Mouse (Mus musculus) embryonic fibroblast, embryonic 13.5 days (primary cell): ENCODE measurements around the gene Cd83.

ENCODE experiments used
- CTCF ChIP-seq: IDR thresholded peaks from 2 replicates; pipeline ENCODE4 v1.5.1; 2011; ENCODE audit warnings: mild to moderate bottlenecking, control low read depth, low read length, moderate library complexity, borderline replicate concordance; ENCODE audit not compliant: insufficient read depth
- POLR2A ChIP-seq: IDR thresholded peaks from 2 replicates; pipeline ENCODE4 v1.6.1; 2011; ENCODE audit warnings: low read depth, mild to moderate bottlenecking, control low read depth, low read length, moderate library complexity

DNA sequence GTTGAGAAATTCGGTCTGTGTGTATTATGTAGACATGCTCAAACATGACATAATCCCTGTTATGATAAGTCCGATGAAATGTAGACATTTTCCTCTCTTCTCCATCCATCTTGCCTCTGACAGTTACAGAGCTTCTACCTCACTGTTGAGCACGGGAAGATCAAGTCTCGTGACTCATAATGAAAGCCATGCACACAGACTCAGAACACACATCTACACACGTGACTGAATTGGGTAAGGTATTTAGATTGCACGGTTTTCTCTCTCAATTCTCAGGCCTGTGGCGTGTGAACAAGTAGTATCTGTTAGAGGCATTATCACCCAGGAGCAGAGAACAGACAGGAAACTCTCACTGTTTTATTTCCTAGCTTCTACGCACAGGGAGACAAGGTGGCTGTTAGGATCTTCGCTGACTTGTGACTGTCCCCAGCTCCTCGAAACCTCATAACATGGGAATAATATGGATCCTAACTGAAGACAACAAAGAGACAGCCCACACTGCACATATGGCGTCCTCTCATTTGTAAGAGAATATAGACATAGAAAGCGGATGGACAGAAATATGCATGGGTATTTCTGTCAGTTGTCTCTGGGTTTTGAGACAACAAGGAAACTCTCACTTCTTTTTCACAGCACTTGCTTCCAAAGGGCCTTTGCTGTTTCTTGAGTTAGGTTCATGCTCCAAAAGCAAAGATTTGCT lies 23.3 kb upstream of the Cd83 start:
- TF ChIP-seq POLR2A (no peak), CTCF (no peak)
